Mouse (Mus musculus): Measurements from ENCODE around the gene Smdt1.

DNA sequence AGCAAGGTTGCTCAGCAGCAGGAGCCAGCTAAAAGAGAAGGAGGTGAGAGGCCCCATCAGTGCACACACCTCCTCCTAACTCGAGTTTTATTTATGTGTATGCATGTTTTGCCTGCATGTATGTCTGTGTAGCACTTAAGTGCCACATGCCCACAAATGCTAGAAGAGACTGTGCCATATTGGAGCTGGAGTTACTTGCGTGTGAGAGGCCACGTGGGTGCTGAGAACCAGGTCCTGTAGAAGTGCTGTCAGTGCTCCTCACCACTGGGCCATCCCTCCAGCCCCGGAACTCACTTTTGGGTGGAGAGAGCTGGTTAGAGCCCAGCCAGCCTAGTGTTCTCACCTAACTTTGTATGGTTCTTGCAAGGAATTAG, 8.5 kb downstream of the Smdt1 start:
- no peak for TF ChIP-seq POLR2A (IDR thresholded peaks at IDR 0.05; ENCODE audit: borderline replicate concordance, low read depth, low read length)
- TF ChIP-seq CTCF (IDR thresholded peaks at IDR 0.05; ENCODE audit: low read depth, low read length): no peak

All from bone marrow macrophage, adult 2 months (primary cell).